Mouse (Mus musculus): ENCODE results near the gene Abcd1. TPM values are rescaled to one million over a fixed set of nuclear protein-coding genes. Genes with fewer than 3 reads are reported as not detected.
A peak's percentile ranks its signal among the peaks of the same experiment; 100 is the strongest.

The Abcd1 gene
- total and polyA plus RNA-seq, 2 experiments from 2014 or later: 7.9 to 19.2 TPM

DNA sequence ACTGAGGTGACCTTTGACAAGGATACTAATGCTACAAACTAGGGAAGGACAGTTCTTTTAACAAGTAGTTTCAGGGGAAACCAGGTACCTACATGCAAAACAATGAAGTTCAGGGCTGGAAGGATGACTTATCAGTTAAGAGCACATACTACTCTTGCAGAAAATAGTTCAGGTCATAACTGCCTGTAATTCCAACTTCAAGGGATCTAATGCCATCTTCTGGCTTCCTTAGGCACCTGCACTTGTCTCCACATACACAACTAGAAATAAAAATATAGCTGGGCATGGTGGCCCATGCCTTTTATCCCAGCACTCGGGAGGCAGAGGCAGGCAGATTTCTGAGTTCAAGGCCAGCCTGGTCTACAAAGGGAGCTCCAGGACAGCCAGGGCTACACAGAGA lies 32.6 kb downstream of the Abcd1 start:
- 56% methylated on average over 1 of the region's 1 CpGs for WGBS
- no peaks in the 10 kb centered on the region for H3K27me3 ChIP-seq (ENCODE audit: insufficient read depth, low read length)
- H3K9me3 ChIP-seq (ENCODE audit: low read length): no peaks in the 10 kb centered on the region
- no peak for TF ChIP-seq CTCF (IDR thresholded peaks at IDR 0.05)
- no peak overlapping the region for H3K4me3 ChIP-seq (ENCODE audit: low read depth, low read length)
- DNase-seq (ENCODE audit: low spot score): no peak
- no peak overlapping the region for H3K9ac ChIP-seq (replicated peaks; ENCODE audit: low read length, poor library complexity, severe bottlenecking)
- no peaks in the 10 kb centered on the region for H3K4me1 ChIP-seq (ENCODE audit: insufficient read depth, low read length)
- H3K27ac ChIP-seq (ENCODE audit: low read depth, low read length): no peak overlapping the region
- no peak overlapping the region for H3K4me2 ChIP-seq (ENCODE audit: low read depth, low read length, poor library complexity, severe bottlenecking)
- H3K36me3 ChIP-seq (ENCODE audit: insufficient read depth, low read length): no peaks in the 10 kb centered on the region
- ATAC-seq (ENCODE audit: low FRiP score): no peak

DNA sequence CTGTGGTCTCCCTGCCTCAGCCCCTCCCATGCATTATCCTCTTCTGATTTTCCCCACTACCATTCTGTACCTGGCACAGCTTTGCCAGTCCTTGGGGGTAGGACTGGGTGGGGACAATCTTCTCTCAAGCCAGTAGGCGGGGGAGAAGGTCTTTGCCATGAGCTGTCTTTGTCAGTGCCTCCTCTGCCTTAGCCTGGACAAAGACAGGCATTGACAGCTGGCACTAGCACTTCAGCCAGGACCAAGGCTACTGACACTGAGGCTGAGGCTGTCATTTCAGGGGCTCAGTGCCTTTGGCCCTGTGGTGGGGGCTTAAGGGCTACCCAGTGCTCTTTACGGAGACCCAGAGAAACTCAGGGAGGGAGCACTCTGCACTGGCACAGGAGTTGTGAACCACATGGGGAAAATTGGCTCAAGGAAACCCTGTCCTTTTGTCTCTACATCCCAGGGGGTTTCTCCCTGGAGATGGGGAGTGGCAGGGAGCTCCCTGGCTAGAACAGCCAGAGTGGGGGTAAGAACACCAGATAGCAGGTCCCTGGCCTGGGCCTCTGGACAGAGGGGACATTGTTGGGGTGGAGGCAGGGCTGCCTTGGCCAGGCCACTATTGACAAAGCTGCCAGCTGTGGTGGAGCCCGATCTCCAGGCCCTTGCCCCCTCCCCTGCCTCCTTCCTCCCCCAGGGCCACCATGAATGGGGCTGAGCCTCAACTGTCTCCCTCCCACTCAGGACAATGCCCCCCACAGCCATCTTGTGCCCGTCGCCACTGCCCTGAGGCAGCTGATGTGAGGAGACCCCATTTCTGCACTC lies 40.1 kb downstream of the Abcd1 start, which contains the start of gene Plxnb3:
Gene Plxnb3 (plus strand): TSS at position 757 of the 807 bp plus-strand sequence.
- no peaks in the 10 kb centered on the region for H3K27me3 ChIP-seq (ENCODE audit: insufficient read depth, low read length)
- DNase-seq (ENCODE audit: low spot score) (peak; percentile 27), ATAC-seq (ENCODE audit: low FRiP score) (peak; percentile 66)
- H3K9ac ChIP-seq (replicated peaks; ENCODE audit: low read length, poor library complexity, severe bottlenecking): no peak within 1 kb of the TSS
- no peaks in the 10 kb centered on the region for H3K4me1 ChIP-seq (ENCODE audit: insufficient read depth, low read length)
- TF ChIP-seq CTCF (IDR thresholded peaks at IDR 0.05): no peak
- H3K4me3 ChIP-seq (ENCODE audit: low read depth, low read length): no peak within 1 kb of the TSS
- H3K27ac ChIP-seq (ENCODE audit: low read depth, low read length): no peak within 1 kb of the TSS
- 53% methylated on average over 5 of the region's 5 CpGs for WGBS
- no peaks in the 10 kb centered on the region for H3K36me3 ChIP-seq (ENCODE audit: insufficient read depth, low read length)
- H3K9me3 ChIP-seq (ENCODE audit: low read length): no peaks in the 10 kb centered on the region
- no peak within 1 kb of the TSS for H3K4me2 ChIP-seq (ENCODE audit: low read depth, low read length, poor library complexity, severe bottlenecking)

DNA sequence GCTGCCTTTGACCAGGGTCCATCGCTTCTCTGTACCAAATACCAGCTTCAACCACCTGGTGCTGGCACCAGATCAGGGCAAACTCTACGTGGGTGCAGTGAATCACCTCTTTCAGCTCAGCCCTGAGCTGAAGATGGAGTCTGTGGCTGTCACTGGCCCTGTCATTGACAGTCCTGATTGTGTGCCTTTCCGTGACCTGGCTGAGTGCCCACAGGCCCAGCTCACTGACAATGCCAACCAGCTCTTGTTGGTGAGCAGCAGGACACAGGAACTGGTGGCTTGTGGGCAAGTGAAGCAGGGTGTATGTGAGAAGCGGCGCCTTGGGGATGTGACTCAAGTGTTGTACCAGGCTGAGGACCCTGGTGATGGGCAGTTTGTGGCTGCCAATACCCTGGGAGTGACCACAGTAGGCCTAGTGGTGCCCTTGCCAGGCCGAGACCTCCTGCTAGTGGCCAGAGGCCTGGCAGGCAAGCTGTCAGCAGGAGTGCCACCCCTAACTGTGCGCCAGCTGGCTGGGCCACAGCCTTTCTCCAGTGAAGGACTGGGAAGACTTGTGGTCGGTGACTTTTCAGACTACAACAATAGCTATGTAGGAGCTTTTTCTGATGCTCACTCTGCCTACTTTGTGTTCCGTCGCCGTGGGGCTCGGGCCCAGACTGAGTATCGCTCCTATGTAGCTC lies 42.4 kb downstream of the Abcd1 start:
- no peaks in the 10 kb centered on the region for H3K36me3 ChIP-seq (ENCODE audit: insufficient read depth, low read length)
- no peaks in the 10 kb centered on the region for H3K4me1 ChIP-seq (ENCODE audit: insufficient read depth, low read length)
- no peaks in the 10 kb centered on the region for H3K9me3 ChIP-seq (ENCODE audit: low read length)
- 72% methylated on average over 13 of the region's 13 CpGs for WGBS
- DNase-seq (ENCODE audit: low spot score) (peak; percentile 36), ATAC-seq (ENCODE audit: low FRiP score) (no peak)
- H3K9ac ChIP-seq (replicated peaks; ENCODE audit: low read length, poor library complexity, severe bottlenecking): no peak overlapping the region
- H3K4me2 ChIP-seq (ENCODE audit: low read depth, low read length, poor library complexity, severe bottlenecking): no peak overlapping the region
- TF ChIP-seq CTCF (IDR thresholded peaks at IDR 0.05): no peak
- no peaks in the 10 kb centered on the region for H3K27me3 ChIP-seq (ENCODE audit: insufficient read depth, low read length)
- no peak overlapping the region for H3K27ac ChIP-seq (ENCODE audit: low read depth, low read length)
- no peak overlapping the region for H3K4me3 ChIP-seq (ENCODE audit: low read depth, low read length)

DNA sequence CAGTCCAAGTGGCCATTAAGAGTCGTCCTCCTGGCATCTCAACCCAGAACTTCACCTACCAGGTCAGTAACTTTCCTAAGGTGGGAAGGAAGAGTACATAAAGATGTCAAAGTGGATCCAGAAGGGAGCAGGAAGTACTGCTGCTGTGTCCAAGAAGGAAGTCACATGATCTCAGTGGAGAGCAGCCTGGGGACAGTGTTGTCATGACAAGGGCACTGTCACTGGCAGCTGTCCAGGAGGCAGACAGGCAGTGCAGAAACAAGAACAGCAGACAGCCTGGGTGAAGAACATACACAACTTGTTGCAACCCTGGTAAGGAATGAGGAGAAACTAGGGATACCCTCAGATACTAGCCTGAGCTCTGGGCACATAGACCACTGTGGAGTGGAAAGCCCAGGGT lies 48.9 kb downstream of the Abcd1 start:
- H3K4me2 ChIP-seq (ENCODE audit: low read depth, low read length, poor library complexity, severe bottlenecking): no peak overlapping the region
- no peak overlapping the region for H3K9ac ChIP-seq (replicated peaks; ENCODE audit: low read length, poor library complexity, severe bottlenecking)
- WGBS: 79% methylated on average over 1 of the region's 1 CpGs
- no peaks in the 10 kb centered on the region for H3K4me1 ChIP-seq (ENCODE audit: insufficient read depth, low read length)
- no peak overlapping the region for H3K27ac ChIP-seq (ENCODE audit: low read depth, low read length)
- no peak overlapping the region for H3K4me3 ChIP-seq (ENCODE audit: low read depth, low read length)
- no peak for ATAC-seq (ENCODE audit: low FRiP score)
- no peak for TF ChIP-seq CTCF (IDR thresholded peaks at IDR 0.05)
- no peaks in the 10 kb centered on the region for H3K27me3 ChIP-seq (ENCODE audit: insufficient read depth, low read length)
- peak; percentile 25 for DNase-seq (ENCODE audit: low spot score)
- H3K9me3 ChIP-seq (ENCODE audit: low read length): no peaks in the 10 kb centered on the region
- no peaks in the 10 kb centered on the region for H3K36me3 ChIP-seq (ENCODE audit: insufficient read depth, low read length)

DNA sequence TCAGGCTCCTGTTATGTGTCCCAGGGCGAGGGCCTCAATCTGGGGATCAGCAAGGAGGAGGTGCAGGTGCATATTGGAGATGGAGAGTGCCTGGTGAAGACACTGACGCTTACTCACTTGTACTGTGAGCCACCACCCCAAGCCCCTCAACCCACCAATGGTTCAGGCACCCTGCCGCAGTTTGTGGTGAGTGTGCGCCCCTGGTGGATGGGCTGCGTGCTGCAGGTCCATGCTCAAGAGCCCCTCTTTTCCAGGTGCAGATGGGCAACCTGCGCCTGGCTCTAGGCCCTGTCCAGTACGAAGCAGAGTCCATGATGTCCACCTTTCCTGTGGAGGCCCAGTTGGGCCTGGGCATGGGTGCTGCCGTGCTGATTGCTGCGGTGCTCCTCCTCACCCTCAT lies 50.9 kb downstream of the Abcd1 start:
- no peaks in the 10 kb centered on the region for H3K9me3 ChIP-seq (ENCODE audit: low read length)
- no peaks in the 10 kb centered on the region for H3K4me1 ChIP-seq (ENCODE audit: insufficient read depth, low read length)
- H3K4me2 ChIP-seq (ENCODE audit: low read depth, low read length, poor library complexity, severe bottlenecking): no peak overlapping the region
- no peak overlapping the region for H3K4me3 ChIP-seq (ENCODE audit: low read depth, low read length)
- H3K27ac ChIP-seq (ENCODE audit: low read depth, low read length): no peak overlapping the region
- no peaks in the 10 kb centered on the region for H3K36me3 ChIP-seq (ENCODE audit: insufficient read depth, low read length)
- 69% methylated on average over 9 of the region's 9 CpGs for WGBS
- H3K9ac ChIP-seq (replicated peaks; ENCODE audit: low read length, poor library complexity, severe bottlenecking): no peak overlapping the region
- DNase-seq (ENCODE audit: low spot score): no peak
- no peaks in the 10 kb centered on the region for H3K27me3 ChIP-seq (ENCODE audit: insufficient read depth, low read length)
- peak; percentile 51 for TF ChIP-seq CTCF (IDR thresholded peaks at IDR 0.05)
- ATAC-seq (ENCODE audit: low FRiP score): no peak

DNA sequence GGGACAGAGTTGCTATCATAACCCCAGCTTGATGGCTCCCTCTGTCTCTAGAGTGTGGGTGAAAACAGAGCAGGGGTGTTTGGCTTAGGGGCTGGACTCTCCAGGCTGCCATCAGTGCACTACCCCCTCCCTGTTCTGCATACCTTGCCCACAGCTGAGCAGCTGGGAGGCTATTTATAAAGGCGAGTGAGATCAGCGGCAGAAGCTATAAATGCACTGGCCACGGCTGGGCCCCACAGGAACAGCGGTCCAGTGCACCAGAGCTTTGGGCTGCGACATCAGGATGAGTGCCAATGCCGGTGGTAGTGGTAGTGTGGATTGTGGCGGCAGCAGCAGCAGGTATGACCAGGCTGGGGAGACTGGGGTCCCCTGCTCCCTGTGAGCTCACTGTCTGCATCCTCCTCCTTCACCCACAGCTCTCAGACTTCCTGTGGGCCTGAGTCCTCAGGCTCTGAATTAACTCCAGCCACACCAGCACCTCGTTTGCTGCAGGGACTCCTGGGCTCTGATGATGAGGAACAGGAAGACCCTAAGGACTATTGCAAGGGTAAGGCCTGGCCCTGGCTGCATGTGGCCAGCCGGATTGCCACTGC lies 57.9 kb downstream of the Abcd1 start, which contains the start of gene Srpk3:
Gene Srpk3 (plus strand): TSS at position 238 of the 593 bp plus-strand sequence.
- TF ChIP-seq CTCF (IDR thresholded peaks at IDR 0.05): no peak
- Histone ChIP-seq H3K9me3 (ENCODE audit: low read length) (no peaks in the 10 kb centered on the region), H3K4me2 (ENCODE audit: low read depth, low read length, poor library complexity, severe bottlenecking) (no peak within 1 kb of the TSS), H3K36me3 (ENCODE audit: insufficient read depth, low read length) (peaks cover 11% of the 10 kb centered on the region), H3K9ac (replicated peaks; ENCODE audit: low read length, poor library complexity, severe bottlenecking) (no peak within 1 kb of the TSS), H3K27me3 (ENCODE audit: insufficient read depth, low read length) (no peaks in the 10 kb centered on the region), H3K4me3 (ENCODE audit: low read depth, low read length) (no peak within 1 kb of the TSS), H3K4me1 (ENCODE audit: insufficient read depth, low read length) (no peaks in the 10 kb centered on the region), H3K27ac (ENCODE audit: low read depth, low read length) (no peak within 1 kb of the TSS)
- ATAC-seq (ENCODE audit: low FRiP score) (no peak), DNase-seq (ENCODE audit: low spot score) (no peak)
- 65% methylated on average over 9 of the region's 9 CpGs for WGBS

Measured in midbrain, postnatal 0 days (tissue).